Mouse (Mus musculus) midbrain, embryonic 14.5 days (tissue): Measurements from ENCODE around the gene Stx5a. TPM values are rescaled to one million over a fixed set of nuclear protein-coding genes. Genes with fewer than 3 reads are reported as not detected.

Experiments used
- ATAC-seq: fragments of 200-750 bp; cut with Nextera tagmentation; 2 replicates; pipeline ENCODE4 v1.8.0; 2017; ENCODE audit warnings: moderate number of reproducible peaks, moderate library complexity; ENCODE audit not compliant: low FRiP score, low TSS enrichment
- DNase-seq: peaks from one replicate; pipeline ENCODE4 v3.0.0-alpha.2; 2015
- H3K27ac ChIP-seq: fragments of 300-500 bp; sonication (generic); replicated peaks from 2 replicates; pipeline ENCODE4 v1.5.1; 2014; ENCODE audit warnings: mild to moderate bottlenecking, low read depth, low read length, moderate library complexity
- H3K27me3 ChIP-seq: fragments of 300-500 bp; sonication (generic); 2 replicates; pipeline ENCODE4 v1.6.1; 2014; ENCODE audit warnings: low read length, control low read depth, mixed read lengths; ENCODE audit not compliant: control insufficient read depth, insufficient read depth
- H3K36me3 ChIP-seq: fragments of 300-500 bp; sonication (generic); 2 replicates; pipeline ENCODE4 v1.6.1; 2014; ENCODE audit warnings: low read length, control low read depth; ENCODE audit not compliant: control insufficient read depth, insufficient read depth
- H3K4me1 ChIP-seq: fragments of 300-500 bp; sonication (generic); 2 replicates; pipeline ENCODE4 v1.6.1; 2014; ENCODE audit warnings: mild to moderate bottlenecking, antibody characterized with exemption, low read length, control low read depth; ENCODE audit not compliant: control insufficient read depth, insufficient read depth
- H3K4me2 ChIP-seq: fragments of 300-500 bp; sonication (generic); 2 replicates; pipeline ENCODE4 v1.6.1; 2014; ENCODE audit warnings: mild to moderate bottlenecking, low read length, moderate library complexity
- H3K4me3 ChIP-seq: fragments of 300-500 bp; sonication (generic); replicated peaks from 2 replicates; pipeline ENCODE4 v1.5.1; 2014; ENCODE audit warnings: low read depth, low read length
- H3K9ac ChIP-seq: fragments of 300-500 bp; sonication (generic); replicated peaks from 2 replicates; pipeline ENCODE4 v1.6.1; 2014; ENCODE audit warnings: mild to moderate bottlenecking, low read length, moderate library complexity
- H3K9me3 ChIP-seq: fragments of 300-500 bp; sonication (generic); 2 replicates; pipeline ENCODE4 v1.6.1; 2016; ENCODE audit warnings: low read length, control low read depth, mixed read lengths; ENCODE audit not compliant: control insufficient read depth
- WGBS: fragments of 180-500 bp; shearing (Covaris S2); extraction: QIAGEN DNeasy Blood & Tissue Kit; methylation state at CpG from one replicate; pipeline ENCODE4 v1.1.7; 2014; 5-methylcytosine and 5-hydroxymethylcytosine counted together
- polyA plus RNA-seq: library from polyadenylated mRNA; unstranded; fragments of >200 nt; fragmentation: Nextera tagmentation; extraction: Ambion mirVana; gene quantifications from 2 replicates; pipeline ENCODE4 v1.2.1, GENCODE M21; 2014

The Stx5a gene
- polyA plus RNA-seq, 1 experiment from 2014 or later: 110 TPM

DNA sequence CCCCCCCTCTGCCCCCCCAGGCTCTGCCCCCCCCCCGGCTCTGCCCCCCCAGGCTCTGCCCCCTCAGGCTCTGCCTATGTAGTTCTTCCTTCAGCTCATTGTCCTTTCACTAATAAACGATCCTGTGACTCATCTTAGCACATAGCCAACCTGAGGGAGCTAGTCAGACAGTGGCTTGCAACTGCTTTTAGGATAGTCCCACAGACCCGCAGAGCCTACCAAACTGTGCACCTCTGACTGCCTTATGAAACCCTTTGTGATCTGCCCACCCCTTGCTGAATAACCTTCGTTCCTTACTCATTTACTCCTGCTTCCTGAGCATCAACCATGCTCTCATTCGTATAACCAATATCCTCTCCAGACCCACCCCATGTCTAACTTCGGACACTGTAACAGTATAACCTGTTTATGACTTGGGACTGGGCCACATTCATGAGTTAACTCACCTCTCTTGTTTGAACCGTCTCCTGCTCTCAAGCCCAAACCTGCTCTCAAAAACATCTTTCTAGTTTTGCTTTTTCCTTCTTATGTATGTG, 35.0 kb upstream of the Stx5a start:
- DNase-seq (no peak), ATAC-seq (no peak)
- Histone ChIP-seq H3K4me1 (peaks cover 2% of the 10 kb centered on the region; the same call in 1 of the 2 replicates), H3K4me3 (no peak overlapping the region), H3K4me2 (no peak overlapping the region), H3K27me3 (no peaks in the 10 kb centered on the region), H3K27ac (no peak overlapping the region), H3K36me3 (peaks cover 46% of the 10 kb centered on the region), H3K9me3 (no peaks in the 10 kb centered on the region), H3K9ac (no peak overlapping the region)
- 92% methylated on average over 7 of the region's 7 CpGs for WGBS

DNA sequence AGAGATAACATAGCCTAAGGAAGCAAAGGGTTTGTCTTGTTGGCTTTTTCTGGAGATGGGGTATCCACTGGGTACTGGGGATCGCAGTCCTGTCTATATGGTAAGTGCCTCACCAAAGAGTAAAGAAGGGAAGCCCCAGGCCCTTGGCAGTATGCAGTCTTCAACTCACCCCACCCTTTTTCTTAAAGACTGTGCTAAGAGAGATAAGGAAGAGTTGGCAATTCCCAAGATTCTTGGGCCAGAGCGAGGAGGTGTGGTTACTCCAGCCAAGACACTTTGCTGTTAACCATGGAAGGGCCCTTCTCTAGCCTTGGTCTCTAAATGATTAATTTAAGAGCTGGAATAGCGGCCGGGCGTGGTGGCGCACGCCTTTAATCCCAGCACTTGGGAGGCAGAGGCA, 34.3 kb upstream of the Stx5a start:
- H3K27ac ChIP-seq: no peak overlapping the region
- 98% methylated on average over 7 of the region's 7 CpGs for WGBS
- DNase-seq: no peak
- H3K4me1 ChIP-seq: peaks cover 9% of the 10 kb centered on the region
- no peak overlapping the region for H3K4me2 ChIP-seq
- peaks cover 46% of the 10 kb centered on the region for H3K36me3 ChIP-seq
- no peak overlapping the region for H3K4me3 ChIP-seq
- H3K9me3 ChIP-seq: no peaks in the 10 kb centered on the region
- no peaks in the 10 kb centered on the region for H3K27me3 ChIP-seq
- no peak overlapping the region for H3K9ac ChIP-seq
- ATAC-seq: no peak

DNA sequence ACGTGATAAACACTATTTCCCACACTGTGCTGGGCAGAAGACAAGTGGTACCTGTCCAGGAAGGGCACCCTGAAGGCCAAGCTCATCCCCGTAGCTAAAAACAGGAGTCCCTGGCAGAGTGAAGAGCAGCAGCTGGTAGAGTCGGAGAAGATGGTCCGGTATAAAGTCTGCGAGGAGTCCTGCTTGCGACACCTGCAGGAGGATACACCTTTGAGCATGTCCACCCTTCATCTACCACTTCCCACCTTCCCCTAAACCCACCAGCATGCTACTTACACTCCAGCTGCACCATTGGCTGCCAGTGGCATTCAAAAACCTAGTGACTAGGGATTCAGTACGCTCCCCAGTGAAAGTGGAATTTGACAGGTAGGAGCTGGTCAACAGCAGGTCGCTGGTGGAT, 32.3 kb upstream of the Stx5a start:
- no peak for ATAC-seq
- H3K4me2 ChIP-seq: no peak overlapping the region
- WGBS: 95% methylated on average over 8 of the region's 8 CpGs

DNA sequence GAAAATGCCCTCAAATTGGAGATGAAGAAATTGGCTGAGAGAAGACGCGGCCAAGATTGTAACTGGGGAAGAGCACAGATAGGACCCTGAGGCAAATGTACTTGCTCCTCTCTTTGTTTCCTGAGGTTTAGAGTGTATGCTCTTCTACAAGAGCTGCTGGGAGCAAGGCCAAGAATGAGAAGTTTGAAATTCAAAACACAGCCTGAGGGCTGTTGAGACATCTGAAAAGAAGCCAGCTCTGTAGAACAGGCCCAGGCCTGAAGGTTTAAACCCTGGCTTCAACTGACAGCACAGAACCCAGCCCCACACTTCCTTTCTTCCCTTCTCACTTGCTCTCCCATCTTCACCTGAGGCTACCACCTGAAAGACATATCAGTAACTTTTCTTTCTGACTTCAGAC, 31.2 kb upstream of the Stx5a start:
- Histone ChIP-seq H3K4me2 (no peak overlapping the region), H3K27ac (no peak overlapping the region), H3K36me3 (peaks cover 46% of the 10 kb centered on the region), H3K4me3 (no peak overlapping the region), H3K4me1 (peaks cover 23% of the 10 kb centered on the region), H3K27me3 (no peaks in the 10 kb centered on the region), H3K9ac (no peak overlapping the region), H3K9me3 (no peaks in the 10 kb centered on the region)
- DNase-seq (peak; percentile 54), ATAC-seq (no peak)
- 93% methylated on average over 2 of the region's 2 CpGs for WGBS

More for the DNA sequence above, 32.3 kb upstream of the Stx5a start:
- H3K4me1 ChIP-seq: peaks cover 20% of the 10 kb centered on the region
- no peak overlapping the region for H3K27ac ChIP-seq
- H3K4me3 ChIP-seq: no peak overlapping the region
- peaks cover 46% of the 10 kb centered on the region for H3K36me3 ChIP-seq
- DNase-seq: no peak
- H3K9me3 ChIP-seq: no peaks in the 10 kb centered on the region
- H3K9ac ChIP-seq: no peak overlapping the region
- H3K27me3 ChIP-seq: no peaks in the 10 kb centered on the region

DNA sequence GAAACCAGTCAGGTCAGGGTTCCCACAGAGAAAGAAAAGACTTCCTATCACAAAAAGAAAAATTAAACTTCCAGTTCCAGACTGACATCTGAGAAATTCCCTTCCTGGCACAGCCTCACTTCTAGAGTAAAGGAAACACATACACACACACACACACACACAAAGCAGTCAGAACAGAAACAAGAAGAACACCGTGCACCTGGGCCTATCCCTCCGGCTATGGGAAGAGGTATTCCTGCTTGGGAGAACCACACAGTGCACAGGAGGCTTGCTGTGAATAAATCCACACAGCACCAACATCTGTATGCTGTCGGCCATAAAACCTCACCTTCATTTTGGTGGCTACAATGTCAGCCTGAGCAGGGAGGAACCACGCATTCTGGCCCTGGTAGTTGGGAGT, 29.7 kb upstream of the Stx5a start:
- H3K36me3 ChIP-seq: peaks cover 45% of the 10 kb centered on the region
- peak overlapping the region; percentile 90; the same call in 1 of the 2 replicates for H3K9ac ChIP-seq

DNA sequence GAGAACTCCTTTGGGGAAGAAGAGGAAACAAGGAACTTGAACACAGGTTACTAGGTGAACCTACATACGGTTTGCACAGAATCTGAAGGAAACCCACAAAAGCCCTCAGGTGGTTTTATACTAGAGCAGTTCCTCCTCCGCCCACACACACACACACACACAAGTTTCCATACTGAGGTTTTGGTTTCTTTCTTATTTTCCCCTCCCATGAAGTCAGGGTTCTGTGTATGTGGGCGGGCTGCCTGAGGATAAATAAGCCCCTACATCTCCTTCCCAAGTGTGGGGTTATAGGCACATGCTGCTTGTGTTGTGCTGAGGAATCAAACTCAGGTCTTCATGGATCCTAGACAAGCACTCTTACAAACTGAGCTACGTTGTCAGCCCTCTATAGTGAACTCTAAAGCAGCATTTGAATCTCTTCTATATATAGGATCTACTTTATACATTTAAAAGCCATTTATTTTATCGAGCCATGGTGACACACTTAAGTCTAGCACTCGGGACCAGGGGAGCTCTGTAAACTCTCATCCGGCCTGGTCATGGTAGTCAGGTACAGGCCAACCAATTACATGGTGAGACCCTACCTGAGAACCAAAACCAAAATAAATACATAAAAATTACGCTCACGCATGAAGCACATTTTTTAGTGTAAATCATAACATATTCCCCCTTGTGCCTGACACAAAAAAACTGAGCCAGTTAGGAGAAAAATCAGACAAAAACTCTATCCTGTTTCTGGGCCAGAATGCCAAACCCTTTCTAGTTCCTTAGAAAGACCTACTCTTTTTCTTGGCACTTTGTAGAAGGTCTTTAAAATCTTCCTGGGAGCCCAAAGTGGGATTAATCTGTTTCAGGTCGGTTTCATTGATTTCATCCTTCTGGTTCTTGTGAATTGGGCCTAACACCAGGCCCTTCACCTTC, 29.0 kb upstream of the Stx5a start:
- Histone ChIP-seq H3K9ac (peak overlapping the region; percentile 90), H3K27ac (peak overlapping the region; percentile 91), H3K4me3 (peak overlapping the region; percentile 78), H3K9me3 (no peaks in the 10 kb centered on the region), H3K4me2 (peak overlapping the region; percentile 72), H3K27me3 (no peaks in the 10 kb centered on the region), H3K36me3 (peaks cover 38% of the 10 kb centered on the region), H3K4me1 (peaks cover 23% of the 10 kb centered on the region)
- no peak for ATAC-seq
- DNase-seq: no peak
- WGBS: 71% methylated on average over 10 of the region's 10 CpGs

More for the DNA sequence above, 29.7 kb upstream of the Stx5a start:
- Histone ChIP-seq H3K4me2 (peak overlapping the region; percentile 72), H3K27ac (no peak overlapping the region), H3K9me3 (no peaks in the 10 kb centered on the region), H3K27me3 (no peaks in the 10 kb centered on the region), H3K4me1 (peaks cover 23% of the 10 kb centered on the region), H3K4me3 (no peak overlapping the region)
- WGBS: 89% methylated on average over 4 of the region's 4 CpGs
- no peak for DNase-seq
- no peak for ATAC-seq

DNA sequence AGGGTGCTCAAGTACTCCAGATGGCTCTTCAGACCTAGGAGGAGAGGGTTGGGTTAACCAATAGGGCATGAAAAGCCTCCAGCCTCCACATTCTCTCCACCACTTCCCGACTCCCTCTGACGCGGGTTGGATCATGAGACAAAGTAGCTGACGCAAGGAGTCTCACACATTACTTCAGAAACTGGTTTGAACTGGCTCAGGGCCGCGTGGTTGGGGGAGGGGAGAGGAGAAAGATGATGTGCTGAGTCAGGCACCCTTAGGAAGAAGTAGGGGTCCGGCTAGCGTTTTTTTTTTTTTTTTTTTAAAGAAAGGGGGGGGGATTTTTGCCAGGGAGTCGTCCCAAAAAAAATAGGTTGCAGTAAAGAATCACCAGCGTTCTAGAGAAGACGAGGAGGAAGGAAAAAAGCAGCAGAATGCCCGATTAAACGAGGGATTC, 28.3 kb upstream of the Stx5a start:
- WGBS: 0% methylated on average over 13 of the region's 13 CpGs
- DNase-seq: peak; percentile 86

DNA sequence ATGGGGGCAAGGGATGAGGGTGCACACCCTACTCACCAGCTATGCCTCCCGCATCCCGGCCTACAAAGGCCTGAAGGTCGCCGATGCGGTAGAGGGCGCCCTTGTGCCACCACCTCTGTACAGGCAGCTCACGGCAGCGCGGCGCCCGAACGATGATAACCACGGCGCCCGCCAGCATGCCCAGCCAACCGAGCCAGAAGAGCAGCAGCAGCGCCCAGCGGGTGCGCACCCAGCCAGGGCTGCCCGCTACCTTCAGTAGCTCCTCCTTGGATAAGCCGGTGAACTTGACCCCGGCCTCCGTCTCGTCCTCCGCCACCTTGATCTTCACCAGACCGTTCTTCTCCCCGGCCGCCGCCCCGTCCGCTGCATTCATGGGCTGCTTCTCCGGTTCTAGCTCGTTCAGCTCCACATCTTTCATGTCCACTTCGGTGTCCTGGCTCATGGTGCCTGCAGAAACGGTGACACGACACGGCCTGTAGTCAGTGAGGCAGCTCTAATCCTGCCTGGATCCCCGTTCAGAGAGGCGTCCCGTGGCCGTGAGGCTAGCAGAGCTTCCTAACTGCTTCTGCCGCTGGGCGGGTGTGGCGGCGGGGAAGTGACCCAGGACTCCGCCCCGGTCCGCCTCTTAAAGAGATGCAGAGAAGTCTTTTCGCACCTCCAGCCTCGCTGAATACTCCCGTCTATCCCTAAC, 27.8 kb upstream of the Stx5a start:
- H3K36me3 ChIP-seq: peaks cover 26% of the 10 kb centered on the region
- peak overlapping the region; percentile 91 for H3K27ac ChIP-seq
- peak; percentile 87 for ATAC-seq
- H3K9me3 ChIP-seq: no peaks in the 10 kb centered on the region
- peak overlapping the region; percentile 72 for H3K4me2 ChIP-seq
- peak overlapping the region; percentile 78 for H3K4me3 ChIP-seq
- WGBS: 0% methylated on average over 51 of the region's 51 CpGs
- H3K4me1 ChIP-seq: peaks cover 23% of the 10 kb centered on the region
- H3K9ac ChIP-seq: peak overlapping the region; percentile 90
- H3K27me3 ChIP-seq: no peaks in the 10 kb centered on the region
- peak; percentile 93 for DNase-seq

More for the DNA sequence above, 28.3 kb upstream of the Stx5a start:
- peaks cover 23% of the 10 kb centered on the region for H3K4me1 ChIP-seq
- peaks cover 31% of the 10 kb centered on the region for H3K36me3 ChIP-seq
- ATAC-seq: peak; percentile 74
- no peaks in the 10 kb centered on the region for H3K9me3 ChIP-seq
- H3K27ac ChIP-seq: peak overlapping the region; percentile 91
- H3K4me3 ChIP-seq: peak overlapping the region; percentile 78
- H3K9ac ChIP-seq: peak overlapping the region; percentile 90
- H3K27me3 ChIP-seq: no peaks in the 10 kb centered on the region
- H3K4me2 ChIP-seq: peak overlapping the region; percentile 72
